Mouse (Mus musculus): ENCODE results near the gene Coro6.

The Coro6 gene

GRCm38 (mm10) chr11:77462283-77463100 lies at the start of gene Coro6:
Gene Coro6, plus strand, starts transcription at chr11:77462411.
- no peak for DNase-seq (ENCODE audit: low read depth, low spot score)

GRCm38 (mm10) chr11:77414141-77414839 lies 47.9 kb upstream of the Coro6 start:
- DNase-seq (ENCODE audit: low read depth, low spot score) = no peak

GRCm38 (mm10) chr11:77416212-77417000 lies 45.8 kb upstream of the Coro6 start:
- DNase-seq (ENCODE audit: low read depth, low spot score) = no peak

DNA sequence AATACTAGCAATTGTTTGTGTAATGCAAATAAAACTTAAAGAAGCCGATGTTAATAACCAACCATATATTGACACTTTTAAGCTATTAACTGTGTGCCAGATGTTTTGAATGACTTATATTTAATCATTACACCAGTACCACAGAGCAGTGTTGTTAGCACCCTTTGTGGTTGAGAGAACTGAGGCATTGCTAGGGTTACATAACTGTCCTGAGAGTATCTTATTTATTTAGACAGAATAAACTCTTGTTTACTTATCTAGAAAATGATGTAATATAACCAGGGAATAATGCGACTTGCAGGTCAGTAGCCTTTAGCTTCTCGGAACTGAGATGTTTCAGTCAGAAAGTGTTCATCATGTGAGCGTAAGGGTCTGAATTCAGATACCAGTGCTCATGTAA lies 44.2 kb upstream of the Coro6 start:
- no peak for DNase-seq (ENCODE audit: low read depth, low spot score)

DNA sequence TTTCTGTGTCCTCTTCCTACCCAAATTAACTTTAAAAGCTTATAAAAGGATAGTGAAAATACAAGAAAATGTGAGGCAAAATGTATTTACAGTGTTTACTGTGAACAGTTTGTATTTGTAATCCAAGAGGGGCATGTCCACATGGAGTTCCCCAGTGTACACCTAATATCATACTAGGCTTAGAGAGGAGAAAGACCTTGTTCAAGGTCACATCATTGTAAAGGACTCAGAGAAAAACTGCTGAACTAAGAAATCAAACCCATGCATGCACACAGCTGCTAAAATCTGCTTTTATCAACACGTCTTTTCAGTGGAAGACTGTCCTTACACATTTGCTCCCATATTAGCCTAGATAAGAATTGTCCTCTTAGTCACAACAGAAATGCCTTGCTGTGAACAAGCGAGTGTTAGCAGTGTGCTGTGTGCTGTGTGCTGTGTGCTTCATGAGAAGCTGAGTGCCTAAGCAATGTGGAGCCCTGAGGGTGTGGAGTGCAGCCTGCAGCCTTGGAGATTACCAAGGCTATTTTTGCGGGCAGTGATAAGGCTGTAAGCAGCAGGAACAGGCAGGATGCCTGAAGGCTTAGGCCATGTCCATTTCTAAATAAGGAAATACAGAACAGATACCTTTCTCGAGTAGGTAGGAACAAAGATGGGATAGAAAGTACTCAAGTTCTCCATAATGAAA lies 38.9 kb upstream of the Coro6 start:
- no peak for DNase-seq (ENCODE audit: low read depth, low spot score)

- DNase-seq (ENCODE audit: low read depth, low spot score) = no peak
These were observed 33.8 kb upstream of the Coro6 start for GRCm38 (mm10) chr11:77428446-77428845.

DNA sequence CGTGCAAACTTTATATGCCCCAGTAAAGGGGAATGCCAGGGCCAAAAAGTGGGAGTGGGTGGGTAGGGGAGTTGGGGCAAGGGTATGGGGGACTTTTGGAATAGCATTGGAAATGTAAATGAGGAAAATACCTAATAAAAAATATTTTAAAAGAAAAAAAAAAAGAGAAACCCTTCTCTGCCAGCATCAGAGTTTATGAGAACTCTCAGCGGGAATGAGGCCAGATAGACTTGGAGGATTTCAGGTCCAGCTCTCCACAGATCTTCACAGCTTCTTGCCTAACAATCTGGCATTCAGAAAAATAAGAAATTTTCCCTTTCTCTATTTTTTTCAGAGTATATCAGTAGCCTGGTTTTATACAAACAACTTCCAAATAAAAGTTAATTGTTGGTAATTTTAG lies 25.2 kb upstream of the Coro6 start:
- no peak for DNase-seq (ENCODE audit: low read depth, low spot score)

DNA sequence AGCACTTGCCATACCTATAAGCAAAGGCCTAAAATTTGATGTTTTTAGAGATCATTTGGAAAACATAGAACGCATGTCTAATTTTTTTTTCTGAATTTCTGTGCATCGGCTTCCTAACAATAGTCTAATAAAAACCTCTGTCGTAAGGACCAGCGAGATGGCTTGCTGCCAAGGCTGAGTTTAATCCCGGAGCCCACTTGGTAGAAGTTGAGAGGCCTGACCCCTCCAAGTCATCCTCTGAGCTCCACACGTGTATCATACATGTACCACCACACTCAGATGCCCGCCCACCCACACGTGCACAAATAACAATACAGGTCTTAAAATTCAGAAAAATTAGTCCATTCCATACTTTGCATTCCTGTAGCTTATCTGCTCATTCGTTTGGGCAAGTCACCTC lies 22.1 kb upstream of the Coro6 start:
- no peak for DNase-seq (ENCODE audit: low read depth, low spot score)

GRCm38 (mm10) chr11:77441020-77441419 lies 21.2 kb upstream of the Coro6 start:
- no peak for DNase-seq (ENCODE audit: low read depth, low spot score)

GRCm38 (mm10) chr11:77442186-77443170 lies 19.7 kb upstream of the Coro6 start:
- no peak for DNase-seq (ENCODE audit: low read depth, low spot score)

DNA sequence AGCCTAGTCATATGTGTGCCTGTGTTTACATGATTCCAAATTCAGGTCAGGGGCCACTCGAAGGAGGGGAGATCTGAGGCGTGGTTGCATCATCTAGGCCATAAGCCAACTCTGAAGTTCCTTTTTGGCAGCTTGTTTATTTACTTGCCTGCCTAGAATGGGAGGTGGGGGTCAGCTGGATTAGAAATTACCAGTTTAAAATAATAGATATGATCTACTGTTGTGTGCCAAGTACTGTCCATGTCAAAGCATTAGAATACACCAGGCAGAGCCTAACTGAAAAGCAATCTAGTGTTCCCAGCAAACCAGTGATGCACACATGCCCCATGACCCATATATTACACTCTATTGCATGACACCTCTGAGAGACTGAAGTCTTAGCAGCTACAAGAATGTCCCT lies 17.3 kb upstream of the Coro6 start:
- no peak for DNase-seq (ENCODE audit: low read depth, low spot score)

GRCm38 (mm10) chr11:77446628-77447041 lies 15.6 kb upstream of the Coro6 start:
- DNase-seq (ENCODE audit: low read depth, low spot score) = no peak

DNA sequence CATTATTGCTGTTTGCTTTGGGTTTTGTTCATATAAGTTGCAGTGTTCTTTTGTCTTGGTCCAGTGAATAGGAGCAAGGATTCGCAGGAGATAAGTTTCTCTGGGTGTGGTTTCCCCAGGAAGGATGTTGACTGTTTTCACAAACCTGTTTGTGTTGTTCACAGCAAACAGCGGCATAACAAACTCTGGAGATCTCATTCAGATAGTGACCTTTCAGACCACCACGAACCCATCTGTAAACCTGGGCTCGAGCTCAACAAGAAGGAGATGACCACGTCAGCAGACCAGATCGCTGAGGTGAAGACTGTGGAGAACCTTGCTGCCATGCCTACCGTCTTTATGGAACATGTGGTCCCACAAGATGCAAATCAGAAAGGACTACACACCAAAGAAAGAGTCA lies 13.0 kb upstream of the Coro6 start:
- no peak for DNase-seq (ENCODE audit: low read depth, low spot score)

DNA sequence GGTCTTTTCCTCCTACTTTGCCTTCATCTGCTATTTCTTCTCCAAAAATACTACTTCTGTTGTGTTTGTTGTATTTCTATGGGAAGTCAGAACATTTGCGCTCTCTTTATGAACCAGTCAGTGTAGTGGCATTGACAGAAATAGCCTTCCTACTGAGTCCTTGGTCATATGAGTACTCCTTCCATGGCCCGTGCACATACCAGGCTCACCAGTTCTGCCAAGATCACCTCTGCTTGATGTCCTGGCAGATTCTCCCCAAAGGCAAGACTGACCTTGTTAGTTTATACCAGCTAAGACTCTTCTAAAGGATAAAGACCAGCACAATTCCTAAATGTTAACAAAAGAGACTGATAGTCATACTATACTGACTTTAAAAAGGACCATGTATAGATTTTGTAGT lies 10.5 kb upstream of the Coro6 start:
- no peak for DNase-seq (ENCODE audit: low read depth, low spot score)

GRCm38 (mm10) chr11:77453388-77453787 lies 8.8 kb upstream of the Coro6 start:
- DNase-seq (ENCODE audit: low read depth, low spot score) = no peak

GRCm38 (mm10) chr11:77455770-77456510 lies 6.3 kb upstream of the Coro6 start:
- no peak for DNase-seq (ENCODE audit: low read depth, low spot score)

DNA sequence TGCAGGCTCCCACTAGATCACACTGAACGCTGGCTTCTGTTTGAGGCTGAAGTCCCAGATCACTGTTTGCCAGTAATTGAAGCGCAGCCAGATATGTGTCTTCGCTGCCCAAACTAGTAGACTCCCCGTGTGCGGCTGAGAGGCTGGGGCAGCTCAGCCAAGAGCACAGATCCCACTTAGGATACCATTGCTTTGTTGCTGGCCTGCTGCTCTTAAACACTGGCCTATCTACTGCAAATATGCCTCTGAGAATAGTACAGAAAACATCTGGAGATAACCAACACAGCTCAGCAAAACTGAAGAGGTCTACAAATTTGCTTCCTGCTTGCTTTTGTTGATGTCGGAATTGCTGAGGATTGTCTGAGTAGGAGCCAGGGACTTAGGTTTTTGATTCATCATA lies 5.3 kb upstream of the Coro6 start:
- DNase-seq (ENCODE audit: low read depth, low spot score) = no peak

- no peak for DNase-seq (ENCODE audit: low read depth, low spot score)
These were observed 355 bp upstream of the Coro6 start for GRCm38 (mm10) chr11:77461856-77462255.

DNA sequence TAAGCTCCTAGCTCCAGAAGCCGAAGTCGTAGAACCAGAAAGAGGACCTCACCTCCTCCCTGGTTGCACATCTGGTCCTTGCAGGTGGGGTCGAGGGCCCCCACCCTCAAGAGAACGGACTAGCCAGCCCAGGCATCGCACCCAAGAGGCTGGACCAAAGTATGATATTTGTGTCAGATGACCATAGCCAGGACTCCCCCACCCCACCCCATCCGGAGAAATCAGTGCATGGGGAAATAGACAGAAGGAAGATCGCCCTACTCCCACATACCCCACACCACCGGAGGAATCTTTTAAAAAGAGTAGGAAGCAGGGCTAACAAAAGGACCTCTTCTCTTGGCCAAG lies 862 bp downstream of the Coro6 start:
- no peak for DNase-seq (ENCODE audit: low read depth, low spot score)

- no peak for DNase-seq (ENCODE audit: low read depth, low spot score)
These were observed 1.6 kb downstream of the Coro6 start for GRCm38 (mm10) chr11:77463786-77464185.

All from brain, embryonic 18.5 days (tissue).